Mouse (Mus musculus): ENCODE measurements around the gene Gm2022. TPM values are rescaled to one million over a fixed set of nuclear protein-coding genes. Genes with fewer than 3 reads are reported as not detected.
"Not testable (repeated sequence)": the region's sequence is repeated elsewhere in the genome, so short reads cannot be mapped to it uniquely, and the experiment has no call there.

Gm2022 gene
- total and polyA plus RNA-seq, 3 experiments, result not detected

DNA sequence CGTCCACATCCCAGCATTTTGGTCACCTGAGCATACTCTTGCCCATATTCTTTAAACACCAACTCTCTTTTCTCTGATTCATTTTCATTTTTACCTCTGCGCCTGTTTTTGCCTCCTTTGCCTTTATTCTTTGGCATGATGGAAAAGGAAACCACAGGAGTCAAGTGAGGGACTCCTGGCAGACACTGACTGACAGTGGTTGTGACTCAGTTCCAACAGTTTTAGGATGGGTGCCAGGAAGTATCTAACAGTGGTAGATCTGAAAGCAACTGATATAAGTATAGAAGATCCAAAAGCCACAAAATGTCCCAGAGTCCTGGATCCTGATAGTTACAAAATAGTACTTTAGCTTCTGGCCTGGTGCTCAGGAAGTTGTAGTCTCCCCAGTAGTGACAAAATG, 24.6 kb downstream of the Gm2022 start, which contains the start of gene Gm2035:
Gene Gm2035 (minus strand): TSS at position 137 of the 400 bp plus-strand sequence.
- not testable (repeated sequence) for H3K4me1 ChIP-seq (ENCODE audit: control insufficient read depth in 1 of 2, insufficient read depth in 2 of 2, low read length in 2 of 2); H3K36me3 ChIP-seq (ENCODE audit: control insufficient read depth in 1 of 2, insufficient read depth in 2 of 2, low read length in 2 of 2); H3K9ac ChIP-seq (ENCODE audit: control insufficient read depth, low read depth, low read length, poor library complexity, severe bottlenecking); H3K27ac ChIP-seq (ENCODE audit: control insufficient read depth, low read depth, low read length); H3K4me3 ChIP-seq (ENCODE audit: control insufficient read depth in 1 of 2, insufficient read depth in 1 of 2, low read depth in 2 of 2, low read length in 2 of 2); H3K9me3 ChIP-seq (replicated peaks; ENCODE audit: insufficient read depth, low read length); H3K27me3 ChIP-seq (ENCODE audit: control insufficient read depth in 1 of 2, insufficient read depth in 2 of 2, low read length in 2 of 2); H3K79me2 ChIP-seq (ENCODE audit: control insufficient read depth, insufficient read depth, low read length, poor library complexity)
- peak; percentile 83 for DNase-seq (ENCODE audit: low read depth, low spot score)
- peak in 1 of 2 experiments; percentile 40; a peak in 1 of 4 replicates for TF ChIP-seq EP300 (IDR thresholded peaks at IDR 0.05; ENCODE audit: low read depth in 1 of 2, low read length in 2 of 2)
- peak; percentile 28; the same call in 1 of the 2 replicates for TF ChIP-seq TAL1 (IDR thresholded peaks at IDR 0.05; ENCODE audit: low read length)
- TF ChIP-seq TCF12 (IDR thresholded peaks at IDR 0.05; ENCODE audit: low read depth, low read length), result 0 out of 2 replicates have a peak, but pooled peaks have one; percentile 19

Other genes with a start within 250 kb of the Gm2022 start
- not detected in 2 replicates for gene Gm21319, start 119.6 kb upstream of the Gm2022 start, total RNA-seq (2012; rRNA removed)
- not detected for gene Gm21319, start 119.6 kb upstream of the Gm2022 start, polyA plus RNA-seq (2012; ENCODE audit: insufficient read depth in 1 of 2, insufficient read length in 2 of 2, low read depth in 1 of 2, low replicate concordance in 2 of 2, missing spikeins in 1 of 2)
- not detected in 2 replicates for gene Gm21936, start 99.9 kb upstream of the Gm2022 start, total RNA-seq (2012; rRNA removed)
- gene Gm21936, start 99.9 kb upstream of the Gm2022 start, polyA plus RNA-seq (2012; ENCODE audit: insufficient read depth in 1 of 2, insufficient read length in 2 of 2, low read depth in 1 of 2, low replicate concordance in 2 of 2, missing spikeins in 1 of 2), result not detected
- gene BB287469, start 78.8 kb upstream of the Gm2022 start, total RNA-seq (2012; rRNA removed), result not detected in 2 replicates
- gene BB287469, start 78.8 kb upstream of the Gm2022 start, polyA plus RNA-seq (2012; ENCODE audit: insufficient read depth in 1 of 2, insufficient read length in 2 of 2, low read depth in 1 of 2, low replicate concordance in 2 of 2, missing spikeins in 1 of 2), result not detected
- gene Gm2001, start 53.0 kb upstream of the Gm2022 start, total RNA-seq (2012; rRNA removed), result not detected in 2 replicates
- not detected for gene Gm2001, start 53.0 kb upstream of the Gm2022 start, polyA plus RNA-seq (2012; ENCODE audit: insufficient read depth in 1 of 2, insufficient read length in 2 of 2, low read depth in 1 of 2, low replicate concordance in 2 of 2, missing spikeins in 1 of 2)
- not detected in 2 replicates for gene Gm2016, start 21.3 kb upstream of the Gm2022 start, total RNA-seq (2012; rRNA removed)
- gene Gm2016, start 21.3 kb upstream of the Gm2022 start, polyA plus RNA-seq (2012; ENCODE audit: insufficient read depth in 1 of 2, insufficient read length in 2 of 2, low read depth in 1 of 2, low replicate concordance in 2 of 2, missing spikeins in 1 of 2), result under 1 TPM in 1 of 2 experiments, not detected in 1; 0.04 TPM
- not detected in 2 replicates for gene Gm2035, start 24.5 kb downstream of the Gm2022 start, total RNA-seq (2012; rRNA removed)
- not detected for gene Gm2035, start 24.5 kb downstream of the Gm2022 start, polyA plus RNA-seq (2012; ENCODE audit: insufficient read depth in 1 of 2, insufficient read length in 2 of 2, low read depth in 1 of 2, low replicate concordance in 2 of 2, missing spikeins in 1 of 2)
- not detected in 2 replicates for gene Gm2042, start 58.7 kb downstream of the Gm2022 start, total RNA-seq (2012; rRNA removed)
- not detected for gene Gm2042, start 58.7 kb downstream of the Gm2022 start, polyA plus RNA-seq (2012; ENCODE audit: insufficient read depth in 1 of 2, insufficient read length in 2 of 2, low read depth in 1 of 2, low replicate concordance in 2 of 2, missing spikeins in 1 of 2)
- not detected in 2 replicates for gene Gm2075, start 116.5 kb downstream of the Gm2022 start, total RNA-seq (2012; rRNA removed)
- not detected for gene Gm2075, start 116.5 kb downstream of the Gm2022 start, polyA plus RNA-seq (2012; ENCODE audit: insufficient read depth in 1 of 2, insufficient read length in 2 of 2, low read depth in 1 of 2, low replicate concordance in 2 of 2, missing spikeins in 1 of 2)
- not detected in 2 replicates for gene Gm6803, start 123.4 kb downstream of the Gm2022 start, total RNA-seq (2012; rRNA removed)
- under 1 TPM in 1 of 2 experiments, not detected in 1; 0.19 TPM for gene Gm6803, start 123.4 kb downstream of the Gm2022 start, polyA plus RNA-seq (2012; ENCODE audit: insufficient read depth in 1 of 2, insufficient read length in 2 of 2, low read depth in 1 of 2, low replicate concordance in 2 of 2, missing spikeins in 1 of 2)
- gene Gm2056, start 131.6 kb downstream of the Gm2022 start, total RNA-seq (2012; rRNA removed), result not detected in 2 replicates
- gene Gm2056, start 131.6 kb downstream of the Gm2022 start, polyA plus RNA-seq (2012; ENCODE audit: insufficient read depth in 1 of 2, insufficient read length in 2 of 2, low read depth in 1 of 2, low replicate concordance in 2 of 2, missing spikeins in 1 of 2), result not detected
- gene Gm16368, start 188.3 kb downstream of the Gm2022 start, total RNA-seq (2012; rRNA removed), result not detected in 2 replicates
- gene Gm16368, start 188.3 kb downstream of the Gm2022 start, polyA plus RNA-seq (2012; ENCODE audit: insufficient read depth in 1 of 2, insufficient read length in 2 of 2, low read depth in 1 of 2, low replicate concordance in 2 of 2, missing spikeins in 1 of 2), result not detected